Mouse (Mus musculus): ENCODE measurements around the gene Ints7. TPM values are rescaled to one million over a fixed set of nuclear protein-coding genes. Genes with fewer than 3 reads are reported as not detected.

Ints7 gene
- polyA plus RNA-seq, 1 experiment from 2014 or later = 50.2 TPM

- Histone ChIP-seq H3K27me3 (ENCODE audit: control insufficient read depth, insufficient read depth, low read length) (no peaks in the 10 kb centered on the region), H3K4me1 (replicated peaks; ENCODE audit: control insufficient read depth, insufficient read depth, low read length) (no peaks in the 10 kb centered on the region), H3K36me3 (ENCODE audit: control insufficient read depth, insufficient read depth, low read length) (no peaks in the 10 kb centered on the region), H3K4me2 (replicated peaks; ENCODE audit: low read depth, low read length) (no peak overlapping the region), H3K27ac (ENCODE audit: low read depth, low read length) (no peak overlapping the region), H3K9me3 (ENCODE audit: control insufficient read depth, low read length) (no peaks in the 10 kb centered on the region), H3K9ac (ENCODE audit: low read depth, low read length) (no peak overlapping the region), H3K4me3 (ENCODE audit: low read depth, low read length) (no peak overlapping the region)
- ATAC-seq (ENCODE audit: low FRiP score) (no peak), DNase-seq (ENCODE audit: low spot score) (no peak)
- 88% methylated on average over 9 of the region's 9 CpGs for WGBS
Observed at GRCm38 (mm10) chr1:191668030-191668429, 92.6 kb downstream of the Ints7 start.

Other genes starting within 250 kb of the Ints7 start
- 35.4 and 39.7 TPM in 2 replicates for gene Tmem206, start 249.7 kb upstream of the Ints7 start, polyA plus RNA-seq (2014; fragmentation: Nextera tagmentation; extraction: Ambion mirVana)
- 13.1 and 16.6 TPM in 2 replicates for gene Ppp2r5a, start 172.4 kb upstream of the Ints7 start, polyA plus RNA-seq (2014; fragmentation: Nextera tagmentation; extraction: Ambion mirVana)
- 53.4 and 53.6 TPM in 2 replicates for gene Dtl, start 92 bp upstream of the Ints7 start, polyA plus RNA-seq (2014; fragmentation: Nextera tagmentation; extraction: Ambion mirVana)
- gene Lpgat1, start 142.2 kb downstream of the Ints7 start, polyA plus RNA-seq (2014; fragmentation: Nextera tagmentation; extraction: Ambion mirVana) = 34.1 and 35.9 TPM in 2 replicates
- gene Nek2, start 245.8 kb downstream of the Ints7 start, polyA plus RNA-seq (2014; fragmentation: Nextera tagmentation; extraction: Ambion mirVana) = 33.5 and 41.4 TPM in 2 replicates